Mouse (Mus musculus) liver, postnatal 0 days (tissue): Measurements from ENCODE around the gene Dhrs3.

Source experiments
- CTCF ChIP-seq: sonication (generic); IDR thresholded peaks from 2 replicates; pipeline ENCODE4 v1.5.1; 2016; ENCODE audit warnings: antibody characterized with exemption, low read depth
- EP300 ChIP-seq: IDR thresholded peaks from 2 replicates; pipeline ENCODE4 v1.6.1; 2016; ENCODE audit warnings: antibody characterized with exemption, low read depth, mild to moderate bottlenecking

DNA sequence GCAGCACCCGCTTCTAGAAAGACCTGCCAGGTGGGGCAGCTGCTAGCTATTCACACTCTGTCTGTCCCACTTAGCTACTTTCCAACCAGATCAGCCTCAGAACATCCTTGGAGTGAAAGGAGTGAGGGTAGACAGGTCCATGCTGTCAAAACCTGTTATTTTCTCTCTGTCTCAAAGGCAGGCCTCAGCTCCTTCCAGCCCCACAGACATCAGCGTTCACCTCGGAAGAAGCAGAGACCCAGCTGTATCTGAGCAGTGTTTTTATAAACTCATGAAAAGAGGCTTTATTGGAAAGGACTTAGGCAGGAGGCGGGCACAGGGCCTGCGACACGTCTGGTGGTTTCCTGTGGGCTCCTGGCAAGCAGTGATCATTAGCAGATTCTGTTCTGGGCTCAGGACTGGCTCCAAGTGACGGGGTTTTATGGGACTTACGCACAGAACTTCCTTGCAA lies 9.7 kb upstream of the Dhrs3 start:
- no peak for TF ChIP-seq EP300
- TF ChIP-seq CTCF: no peak
